Mouse (Mus musculus) lung, postnatal 4 days (tissue): ENCODE measurements around the gene Ltbr.

Experiments
- DNase-seq, 2 experiments: peaks; one replicate each; pipeline ENCODE4 v3.0.0; 2021

The Ltbr gene

GRCm38 (mm10) chr6:125313546-125314230, at the start of gene Ltbr:
Gene Ltbr, minus strand, starts transcription at chr6:125313885.
- DNase-seq: peak; percentile 94 to 97

DNA sequence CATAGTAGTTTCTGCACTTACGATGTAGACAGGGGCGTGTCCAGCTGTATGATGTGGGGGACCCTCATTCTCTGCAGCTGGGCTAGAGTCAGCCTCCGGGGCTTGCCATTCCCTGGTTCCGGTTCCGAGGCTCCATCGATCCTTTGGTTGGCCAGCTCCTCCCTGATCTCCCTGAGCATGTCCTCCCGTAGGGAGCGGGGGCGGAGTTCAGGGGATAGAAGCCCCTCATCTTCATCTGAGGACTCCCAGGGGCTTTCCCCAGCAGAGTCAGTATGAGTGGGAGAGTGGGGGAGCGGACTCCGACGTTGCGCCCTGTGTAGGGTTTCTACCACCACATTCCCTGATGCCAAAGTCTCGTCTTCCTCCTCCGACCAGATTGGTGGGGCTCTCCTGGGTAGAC, 49.3 kb upstream of the Ltbr start:
- DNase-seq: no peak

GRCm38 (mm10) chr6:125361467-125362291, 48.0 kb upstream of the Ltbr start:
- peak; percentile 69 to 77 for DNase-seq

GRCm38 (mm10) chr6:125360846-125361245, 47.2 kb upstream of the Ltbr start:
- DNase-seq: no peak

- no peak for DNase-seq
These were observed 46.3 kb upstream of the Ltbr start for GRCm38 (mm10) chr6:125359999-125360398.

- DNase-seq: no peak
These were observed 43.6 kb upstream of the Ltbr start for GRCm38 (mm10) chr6:125357334-125357733.

DNA sequence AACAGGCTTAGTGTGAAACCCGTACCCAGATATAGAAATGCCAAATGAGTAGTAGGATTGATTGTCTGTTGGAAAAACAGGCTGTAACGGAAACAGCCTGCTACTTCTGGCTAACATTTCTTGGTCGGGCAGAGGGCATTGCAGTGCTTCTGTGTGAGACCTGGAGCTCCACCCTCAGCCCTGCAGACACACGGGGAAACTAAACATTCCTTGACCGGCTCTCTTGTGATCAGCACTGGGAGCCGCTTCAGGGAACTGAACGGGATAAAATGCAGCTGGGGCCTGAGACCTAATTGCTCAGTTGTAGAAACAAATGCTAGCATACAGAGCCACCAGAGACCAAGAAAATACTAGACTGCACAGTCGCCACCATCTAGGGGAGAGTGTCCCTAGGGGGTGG, 42.6 kb upstream of the Ltbr start:
- peak in 1 of 2 experiments; percentile 63 for DNase-seq

- peak in 1 of 2 experiments; percentile 60 for DNase-seq
These were observed 41.6 kb upstream of the Ltbr start for GRCm38 (mm10) chr6:125355197-125355741.

DNA sequence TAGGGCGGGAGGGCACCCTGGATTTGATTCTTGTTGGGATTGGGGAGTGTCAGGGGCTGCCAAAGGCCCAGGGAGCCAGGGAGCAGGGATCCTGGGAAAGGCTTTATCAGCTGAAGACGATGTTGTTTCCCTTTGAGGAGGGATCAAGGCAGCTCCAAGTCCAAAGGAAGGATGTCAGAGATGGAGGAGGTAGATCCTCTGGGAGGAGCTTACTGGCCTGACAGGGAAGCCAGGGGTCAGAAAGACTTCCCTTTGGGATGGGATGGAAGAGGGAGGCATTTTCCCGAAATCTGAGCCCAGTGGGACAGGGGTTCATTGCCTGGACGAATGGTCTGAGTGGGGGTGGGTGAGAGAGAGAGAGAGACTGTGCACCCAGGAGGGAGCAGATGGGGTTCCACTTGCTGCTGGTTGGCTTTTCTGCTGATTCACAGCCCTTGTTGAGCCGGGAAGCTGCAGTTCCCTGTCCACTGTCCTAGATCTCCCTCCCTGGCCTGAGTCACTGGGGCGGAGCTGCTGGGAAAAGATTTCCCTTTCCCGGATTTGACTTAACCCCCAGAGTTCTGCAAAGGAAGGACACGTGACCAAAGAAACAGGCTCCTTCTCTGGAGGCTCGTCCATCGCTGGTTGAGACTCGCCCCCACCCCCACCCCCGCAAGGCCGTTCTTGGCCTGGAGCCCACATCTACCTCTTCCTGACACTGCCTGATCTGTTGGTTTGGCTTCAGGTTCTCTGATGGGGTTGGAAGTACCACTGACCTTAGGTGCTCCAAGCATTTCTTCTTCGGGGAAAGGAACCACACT, 40.9 kb upstream of the Ltbr start:
- peak; percentile 66 to 74 for DNase-seq

DNA sequence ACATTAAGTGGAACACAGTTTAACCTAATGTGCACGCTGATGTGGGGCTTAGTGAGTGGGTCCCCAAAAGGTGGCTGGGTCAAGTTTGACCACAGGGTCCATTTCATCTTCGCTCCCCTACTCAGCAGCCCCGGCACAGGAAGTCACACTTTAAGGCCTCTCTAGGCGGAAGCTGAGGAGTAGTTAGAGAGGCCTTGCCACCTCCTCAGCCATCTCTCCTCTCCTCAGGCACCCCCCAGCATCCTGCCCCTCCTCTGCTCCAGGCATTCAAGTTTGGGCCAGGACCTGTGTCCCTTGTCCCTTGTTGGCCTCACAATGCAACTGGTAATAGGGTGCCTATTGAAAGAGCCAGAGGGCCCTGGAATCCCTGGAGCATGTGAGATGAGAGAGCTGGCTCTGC, 40.0 kb upstream of the Ltbr start:
- DNase-seq: no peak

- DNase-seq: no peak
These were observed 39.5 kb upstream of the Ltbr start for GRCm38 (mm10) chr6:125353221-125353620.

- no peak for DNase-seq
These were observed 39.1 kb upstream of the Ltbr start for GRCm38 (mm10) chr6:125352811-125353210.

DNA sequence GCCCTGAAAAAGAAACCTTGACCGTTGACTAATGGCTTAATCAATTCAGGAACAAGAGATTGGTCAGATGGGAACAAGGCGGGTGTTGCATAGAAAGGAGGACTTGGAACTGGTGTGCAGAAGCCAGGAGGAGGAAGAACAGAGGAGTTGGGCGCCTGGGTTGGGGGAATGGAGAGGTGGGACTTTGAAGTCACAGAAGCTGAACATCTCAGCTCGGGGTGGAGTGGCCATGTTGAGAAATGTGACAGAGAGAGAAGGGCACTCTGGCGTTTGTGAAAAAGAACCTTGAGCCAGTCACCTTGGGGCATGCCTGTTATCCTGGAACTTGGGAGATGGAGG, 38.3 kb upstream of the Ltbr start:
- DNase-seq: no peak

GRCm38 (mm10) chr6:125351368-125352045, 37.8 kb upstream of the Ltbr start:
- peak in 1 of 2 experiments; percentile 54 for DNase-seq

GRCm38 (mm10) chr6:125350995-125351324, 37.3 kb upstream of the Ltbr start:
- no peak for DNase-seq

GRCm38 (mm10) chr6:125350231-125350994, 36.7 kb upstream of the Ltbr start:
- DNase-seq: peak; percentile 57 to 60

DNA sequence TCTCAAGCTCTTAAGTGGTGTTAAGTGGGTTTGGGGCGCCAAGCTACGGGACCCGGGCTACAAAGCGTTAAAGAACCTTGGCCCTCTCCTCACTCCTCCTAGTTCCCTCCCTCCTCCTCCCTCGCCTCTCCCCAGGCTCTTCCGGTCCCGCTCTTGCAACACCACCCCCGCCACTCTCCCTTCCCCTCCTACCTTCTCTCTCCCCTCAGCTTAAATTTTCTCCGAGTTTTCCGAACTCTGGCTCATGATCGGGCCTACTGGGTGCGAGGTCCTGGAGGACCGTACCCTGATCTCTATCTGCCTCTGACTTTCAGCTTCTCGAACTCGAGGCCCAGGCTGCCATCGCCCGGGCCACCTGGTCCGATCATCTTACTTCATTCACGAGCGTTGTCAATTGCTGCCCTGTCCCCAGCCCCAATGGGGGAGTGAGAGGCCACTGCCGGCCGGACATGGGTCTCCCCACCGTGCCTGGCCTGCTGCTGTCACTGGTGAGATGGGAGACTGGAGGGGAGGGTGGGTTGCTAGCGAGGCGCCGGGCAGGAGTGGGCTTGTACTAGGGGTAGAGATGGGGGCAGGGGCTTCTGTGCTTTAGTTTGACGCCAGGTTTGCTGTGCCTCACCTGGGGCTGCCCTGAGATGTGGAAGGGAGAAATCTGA, 36.0 kb upstream of the Ltbr start:
- DNase-seq: peak; percentile 85 to 88

GRCm38 (mm10) chr6:125348721-125349574, 35.3 kb upstream of the Ltbr start, which contains the start of gene Tnfrsf1a:
Gene Tnfrsf1a, plus strand, starts transcription at chr6:125349362.
- no peak for DNase-seq

- no peak for DNase-seq
These were observed 32.3 kb upstream of the Ltbr start for GRCm38 (mm10) chr6:125346029-125346428.

GRCm38 (mm10) chr6:125345625-125346024, 31.9 kb upstream of the Ltbr start:
- no peak for DNase-seq
